Mouse (Mus musculus): ENCODE data around the gene Ankub1. TPM values are rescaled to one million over a fixed set of nuclear protein-coding genes. Genes with fewer than 3 reads are reported as not detected.

Gene Ankub1
- total RNA-seq, 2 experiments from 2014 or later = 0.14 TPM; not detected in 1

DNA sequence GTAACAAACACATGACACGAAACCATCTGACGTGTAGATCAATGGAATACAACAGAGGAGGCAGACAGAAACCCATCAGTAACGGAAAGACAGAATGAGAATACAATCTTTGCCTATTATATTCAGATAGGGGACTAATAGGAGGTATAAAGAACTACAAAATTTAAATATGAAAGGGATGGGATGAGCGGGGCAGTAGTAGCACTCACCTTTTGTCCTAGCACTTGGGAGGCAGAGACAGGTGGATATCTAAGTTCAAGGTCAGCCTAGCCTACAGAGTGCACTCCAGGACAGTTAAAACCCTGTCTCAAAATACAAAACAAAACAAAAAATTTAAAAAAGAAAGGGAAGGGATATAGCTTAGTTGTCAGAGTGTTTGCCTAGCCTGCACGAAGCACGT lies 49.4 kb downstream of the Ankub1 start:
- no peak for DNase-seq (ENCODE audit: low spot score in 2 of 2)

DNA sequence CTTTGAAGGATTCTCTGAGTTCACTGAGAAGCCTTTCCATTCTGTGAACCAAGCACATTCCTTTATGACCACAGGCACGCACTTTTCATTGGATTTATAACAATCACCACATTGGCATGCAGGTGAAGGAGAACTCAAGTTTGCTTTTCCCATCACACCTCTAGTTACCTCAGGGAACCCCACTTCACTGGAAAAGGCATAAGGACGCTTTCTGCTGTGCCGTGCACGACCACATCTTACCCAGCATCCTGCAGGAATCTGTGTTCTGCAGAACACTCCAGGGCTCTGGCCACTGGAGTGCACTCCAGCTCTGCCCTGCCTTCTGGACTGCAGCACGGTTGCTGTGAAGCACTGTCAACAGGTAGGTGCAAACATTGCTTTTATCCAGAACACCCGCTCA lies 55.0 kb downstream of the Ankub1 start:
- no peak for DNase-seq (ENCODE audit: low spot score in 2 of 2)

DNA sequence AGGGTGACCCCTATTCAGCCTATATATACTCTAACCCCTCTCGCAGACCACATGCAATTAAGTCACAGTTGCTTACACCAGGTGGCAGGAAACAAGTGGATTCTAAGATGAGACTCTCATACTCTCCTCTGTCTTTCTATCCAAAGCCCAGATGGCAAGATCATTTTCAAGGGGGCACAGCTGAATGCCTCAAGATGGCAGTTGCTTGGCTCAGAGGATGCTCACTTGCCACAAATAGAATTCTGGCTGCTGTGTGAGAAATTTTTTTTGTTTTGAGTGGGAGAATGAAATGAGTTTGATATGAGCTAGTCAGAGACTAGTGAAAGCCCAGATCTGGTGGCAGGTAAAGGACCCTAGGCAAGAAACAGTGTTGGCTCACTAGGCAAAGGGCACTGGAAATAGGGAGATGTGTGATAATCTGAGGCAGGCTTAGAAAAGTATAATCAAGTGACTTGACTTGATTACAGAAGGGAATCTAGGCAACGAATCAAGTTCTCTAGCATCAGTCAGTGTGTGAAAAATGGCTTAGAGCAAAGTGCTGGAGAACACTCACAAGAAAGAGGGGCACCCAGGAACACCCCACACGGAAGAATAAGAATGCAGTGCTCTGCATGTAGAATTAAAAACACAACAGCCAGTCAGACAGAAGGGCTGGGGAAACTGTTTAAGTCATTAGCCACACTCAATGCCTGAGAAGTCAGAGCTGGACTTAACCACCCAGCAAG lies 57.7 kb downstream of the Ankub1 start:
- DNase-seq (ENCODE audit: low spot score in 2 of 2) = no peak

DNA sequence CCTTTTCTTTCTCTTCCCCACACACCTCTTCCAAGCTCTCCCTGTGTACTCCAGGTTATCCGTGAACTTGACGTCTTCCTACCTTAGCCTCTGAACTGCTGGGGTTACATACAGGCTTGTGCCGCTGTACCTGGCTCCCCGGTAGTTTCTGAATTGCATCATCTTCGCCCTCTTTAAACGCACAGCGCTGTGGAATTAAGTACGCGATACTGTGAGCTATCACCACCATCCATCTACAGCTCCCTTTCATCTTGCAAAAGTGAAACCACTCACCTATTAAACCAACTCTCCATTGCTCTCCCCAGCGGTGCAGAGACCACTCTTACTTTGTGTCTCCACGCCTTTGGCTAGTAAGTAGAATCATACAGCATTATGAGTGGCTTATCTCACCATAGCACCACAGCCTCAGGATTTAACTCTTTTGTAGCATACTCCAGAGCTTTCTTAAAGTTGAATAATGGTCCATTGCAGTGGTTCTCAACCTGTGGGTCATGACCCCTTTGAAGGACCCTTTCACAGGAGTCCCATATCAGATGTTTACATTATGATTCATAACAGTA lies 65.6 kb downstream of the Ankub1 start:
- no peak for DNase-seq (ENCODE audit: low spot score in 2 of 2)

DNA sequence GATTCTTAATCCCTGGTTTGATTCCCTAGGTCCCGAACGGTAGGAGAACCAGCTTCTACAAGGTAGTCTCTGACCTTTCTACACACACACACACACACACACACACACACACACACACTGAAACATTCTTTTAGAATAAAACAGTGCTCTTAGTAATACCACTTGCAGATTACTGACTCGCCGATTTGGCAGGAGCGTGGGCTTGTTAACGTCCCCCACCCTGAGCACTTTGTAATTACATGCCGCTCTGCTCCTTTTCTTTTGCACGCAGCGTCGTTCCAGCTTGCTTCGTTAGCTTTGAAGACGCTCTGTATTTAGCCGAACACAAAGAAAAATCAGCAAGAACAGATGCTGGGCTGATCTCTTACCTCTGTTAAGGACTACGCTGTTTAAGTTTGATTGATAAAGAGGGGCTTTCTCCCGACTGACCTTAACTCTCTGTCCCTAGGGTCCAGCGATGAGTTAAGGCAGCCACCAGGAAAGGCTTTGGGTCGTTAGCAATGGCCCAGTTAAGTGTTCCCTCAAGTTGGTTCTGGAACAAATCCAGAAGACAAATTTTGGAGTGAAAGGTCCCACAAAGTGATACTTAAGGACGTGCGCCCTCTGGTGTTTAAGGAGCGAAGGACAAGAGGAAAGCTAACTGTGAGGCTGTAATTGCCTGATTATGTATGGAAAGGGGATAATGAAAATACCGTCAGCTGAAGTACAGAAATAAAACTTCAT lies 67.2 kb downstream of the Ankub1 start:
- peak; percentile 16 to 51 for DNase-seq (ENCODE audit: low spot score in 2 of 2)

DNA sequence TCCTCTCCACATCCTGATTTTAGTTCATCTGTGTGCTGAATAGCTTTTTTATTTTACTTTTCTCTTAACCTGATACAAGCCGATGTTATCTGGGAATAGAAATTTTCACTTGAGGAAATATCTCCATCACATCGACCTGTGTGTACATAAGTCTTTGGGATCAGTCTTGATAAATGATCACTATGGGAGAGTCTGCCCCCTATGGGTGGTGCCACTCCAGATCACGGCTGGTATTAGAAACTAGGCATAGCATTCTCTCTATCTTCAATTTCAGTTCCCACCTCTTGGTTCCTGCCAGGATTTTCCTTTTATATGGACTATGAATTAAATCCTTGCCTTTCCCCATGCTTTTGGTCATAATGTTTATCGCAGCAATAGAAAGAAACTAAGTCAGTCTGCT lies 72.9 kb downstream of the Ankub1 start:
- DNase-seq (ENCODE audit: low spot score in 2 of 2) = no peak

DNA sequence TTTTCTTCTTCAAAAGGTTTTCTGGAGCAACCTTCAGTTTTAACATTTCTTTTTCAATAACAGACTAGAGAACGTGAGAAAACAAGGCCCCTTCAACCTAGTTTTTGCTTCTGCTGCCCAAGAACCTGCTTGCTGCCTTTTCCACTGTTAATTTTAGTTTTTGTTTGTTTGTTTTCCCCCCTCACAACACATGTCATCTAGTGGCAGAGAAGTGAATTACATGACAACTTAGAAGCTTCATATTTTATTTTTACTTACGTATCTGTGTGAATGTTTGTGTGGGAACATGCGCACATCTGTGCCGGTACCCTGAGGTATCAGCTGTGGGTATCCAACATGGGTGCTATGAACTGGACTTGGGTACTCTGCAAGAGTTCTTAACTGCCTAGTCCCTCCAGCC lies 76.9 kb downstream of the Ankub1 start:
- no peak for DNase-seq (ENCODE audit: low spot score in 2 of 2)

DNA sequence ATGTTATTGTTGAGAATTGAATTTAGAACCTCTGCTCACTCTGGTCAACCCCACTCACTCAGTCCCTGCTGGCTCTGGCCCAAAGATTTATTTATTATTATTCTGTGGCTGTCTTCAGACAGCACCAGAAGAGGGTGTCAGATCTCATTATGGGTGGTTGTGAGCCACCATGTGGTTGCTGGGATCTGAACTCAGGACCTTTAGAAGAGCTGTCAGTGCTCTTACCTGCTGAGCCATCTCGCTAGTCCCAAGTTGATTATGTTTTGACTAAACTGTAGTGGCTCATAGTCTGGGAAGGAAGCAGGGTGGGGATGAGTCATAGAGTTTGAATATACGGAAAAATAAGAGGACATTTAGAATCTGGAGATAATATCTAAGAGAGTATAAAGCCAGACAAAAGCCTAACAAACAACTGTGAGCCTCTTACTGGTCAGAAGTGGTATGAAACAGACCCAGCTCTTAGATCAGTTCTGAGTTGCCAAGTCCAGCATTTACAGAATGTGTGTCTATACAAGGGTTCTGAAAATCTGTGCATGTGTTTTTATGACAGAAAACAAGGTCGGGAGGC lies 80.1 kb downstream of the Ankub1 start:
- DNase-seq (ENCODE audit: low spot score in 2 of 2) = no peak

DNA sequence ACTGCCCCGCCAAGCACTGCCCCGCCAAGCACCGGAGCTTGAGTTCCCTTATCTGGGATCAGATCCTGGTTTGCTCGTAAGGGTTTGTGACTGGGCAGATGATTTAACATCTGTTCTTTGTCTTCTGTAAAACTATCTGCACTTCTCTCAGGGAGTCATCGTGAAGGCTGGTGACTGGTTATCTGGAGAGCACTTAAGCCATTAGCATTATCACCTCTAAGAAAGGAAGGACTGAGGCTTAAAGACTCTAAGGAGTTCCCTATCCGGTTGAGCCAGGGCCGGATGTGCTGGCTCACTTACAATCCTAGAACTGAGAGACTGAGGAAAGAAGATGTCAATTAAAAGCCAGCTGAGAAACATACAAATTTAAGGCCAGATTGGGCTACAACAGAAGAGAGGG lies 80.8 kb downstream of the Ankub1 start:
- no peak for DNase-seq (ENCODE audit: low spot score in 2 of 2)

Small RNAs within 50 kb of the gene (microRNA-seq; reads per million reads assigned to microRNA genes)
- not detected for gene Mir6377

Other genes starting within 250 kb of the Ankub1 start
- 10 to 100 TPM; 50.6 to 52.3 TPM for gene Wwtr1, start 116.9 kb downstream of the Ankub1 start, total RNA-seq (2021)
- gene Commd2, start 41.1 kb downstream of the Ankub1 start, total RNA-seq (2021) = 10 to 100 TPM; 32.9 to 34.8 TPM
- 10 to 100 TPM; 61.7 to 64.0 TPM for gene Rnf13, start 43.3 kb upstream of the Ankub1 start, total RNA-seq (2021)
- 10 to 100 TPM; 67.2 to 76.4 TPM for gene Pfn2, start 155.3 kb upstream of the Ankub1 start, total RNA-seq (2021)